Mouse (Mus musculus) T-helper 17 cell (primary cell): ENCODE data around the gene Mylk4.

Source experiments
- in situ Hi-C, 2 experiments: fragments of 300-600 bp; cut with MboI, MseI; formaldehyde crosslinking; loops; 1 replicate in 1 of 2; 2 replicates in 1 of 2; pipeline ENCODE4 v1.15.1; 2025; ENCODE audit warnings: high pct_unique_total_duplicates in 2 of 2

Gene Mylk4

GRCm38 (mm10) chr13:32799131-32799530, 15.4 kb upstream of the Mylk4 start:
- in situ Hi-C loops: no loop called here

- in situ Hi-C loops: no loop called here
These were observed 13.3 kb upstream of the Mylk4 start for GRCm38 (mm10) chr13:32797085-32797484.

GRCm38 (mm10) chr13:32795166-32795565, 11.4 kb upstream of the Mylk4 start:
- in situ Hi-C loops: no loop called here

- in situ Hi-C loops: no loop called here
These were observed 10.9 kb upstream of the Mylk4 start for GRCm38 (mm10) chr13:32794619-32795018.

GRCm38 (mm10) chr13:32789781-32790180, 6.0 kb upstream of the Mylk4 start:
- in situ Hi-C loops: no loop called here

GRCm38 (mm10) chr13:32787584-32787983, 3.8 kb upstream of the Mylk4 start:
- in situ Hi-C loops: no loop called here

- in situ Hi-C loops: no loop called here
These were observed 699 bp downstream of the Mylk4 start for GRCm38 (mm10) chr13:32783055-32783454.

- in situ Hi-C loops: no loop called here
These were observed 4.9 kb downstream of the Mylk4 start for GRCm38 (mm10) chr13:32778861-32779260.

GRCm38 (mm10) chr13:32776350-32776749, 7.4 kb downstream of the Mylk4 start:
- in situ Hi-C loops: no loop called here

- in situ Hi-C loops: no loop called here
These were observed 7.9 kb downstream of the Mylk4 start for GRCm38 (mm10) chr13:32775889-32776288.

- in situ Hi-C loops: no loop called here
These were observed 13.8 kb downstream of the Mylk4 start for GRCm38 (mm10) chr13:32769960-32770359.

GRCm38 (mm10) chr13:32768104-32768503, 15.7 kb downstream of the Mylk4 start:
- in situ Hi-C loops: no loop called here

- in situ Hi-C loops: no loop called here
These were observed 19.3 kb downstream of the Mylk4 start for GRCm38 (mm10) chr13:32764448-32764847.

GRCm38 (mm10) chr13:32763141-32763540, 20.6 kb downstream of the Mylk4 start:
- in situ Hi-C loops: no loop called here

GRCm38 (mm10) chr13:32760795-32761194, 23.0 kb downstream of the Mylk4 start:
- in situ Hi-C loops: no loop called here

GRCm38 (mm10) chr13:32759036-32759435, 24.7 kb downstream of the Mylk4 start:
- in situ Hi-C loops: no loop called here

GRCm38 (mm10) chr13:32752066-32752657, 31.6 kb downstream of the Mylk4 start:
- in situ Hi-C loops: no loop called here

GRCm38 (mm10) chr13:32750507-32750906, 33.2 kb downstream of the Mylk4 start:
- in situ Hi-C loops: no loop called here

- in situ Hi-C loops: no loop called here
These were observed 35.3 kb downstream of the Mylk4 start for GRCm38 (mm10) chr13:32748421-32748820.

- in situ Hi-C loops: no loop called here
These were observed 42.6 kb downstream of the Mylk4 start for GRCm38 (mm10) chr13:32741161-32741560.

GRCm38 (mm10) chr13:32731283-32731682, 52.5 kb downstream of the Mylk4 start:
- in situ Hi-C loops: no loop called here

- in situ Hi-C loops: no loop called here
These were observed 59.1 kb downstream of the Mylk4 start for GRCm38 (mm10) chr13:32724606-32725005.

GRCm38 (mm10) chr13:32721717-32722116, 62.0 kb downstream of the Mylk4 start:
- in situ Hi-C loops: no loop called here

- in situ Hi-C loops: no loop called here
These were observed 64.5 kb downstream of the Mylk4 start for GRCm38 (mm10) chr13:32719284-32719683.
